Mouse (Mus musculus): ENCODE results near the gene Dennd4a. TPM values are rescaled to one million over a fixed set of nuclear protein-coding genes. Genes with fewer than 3 reads are reported as not detected.

Dennd4a gene
- 7.1 and 8.4 TPM in 2 replicates for polyA plus RNA-seq (2014; fragmentation: Nextera tagmentation; extraction: Ambion mirVana)

DNA sequence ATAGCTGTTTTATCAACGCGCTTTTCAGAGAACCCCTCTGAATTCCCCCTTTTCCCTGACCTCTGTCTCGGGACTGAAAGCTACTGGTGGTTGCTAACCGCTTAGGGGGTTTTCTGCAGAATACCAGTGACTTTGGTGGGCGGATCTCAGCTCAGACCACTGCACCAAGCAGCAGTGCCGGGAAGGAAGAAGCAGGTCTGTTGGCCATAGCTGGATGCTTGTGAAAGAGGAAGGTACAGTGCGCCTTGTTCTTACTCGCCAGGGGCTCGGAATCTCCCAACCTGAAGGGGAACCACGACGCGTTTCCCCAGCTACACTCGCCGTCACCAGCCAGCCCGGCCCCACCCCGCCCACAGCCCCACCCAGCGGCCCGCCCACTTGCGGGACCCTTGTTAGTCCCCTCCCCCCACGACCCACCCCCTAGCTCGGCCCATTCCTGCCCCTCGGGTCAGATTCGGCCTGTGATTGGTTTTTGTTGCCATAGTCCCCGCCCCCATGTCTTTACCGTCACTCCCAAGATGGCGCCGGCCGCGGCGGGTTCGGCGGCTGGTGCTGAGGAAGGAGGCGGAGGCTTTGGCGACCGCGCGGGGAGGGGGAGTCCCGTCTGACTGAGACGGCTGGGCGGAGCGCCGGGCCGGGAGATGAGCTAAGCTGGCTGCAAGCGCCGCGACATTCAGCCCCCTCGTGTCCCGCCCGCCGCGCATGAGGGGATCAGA is at the start of gene Dennd4a:
Gene Dennd4a (plus strand): TSS at position 519 of the 716 bp plus-strand sequence.
- H3K4me2 ChIP-seq, result peak within 1 kb of the TSS; percentile 68
- under 1% methylated on average over 45 of the region's 51 CpGs for WGBS (ENCODE audit: insufficient replicate concordance)
- no peaks in the 10 kb centered on the region for H3K27me3 ChIP-seq (ENCODE audit: control insufficient read depth, insufficient read depth, low read length)
- H3K9me3 ChIP-seq (replicated peaks; ENCODE audit: control insufficient read depth, low read length), result no peaks in the 10 kb centered on the region
- H3K27ac ChIP-seq (ENCODE audit: low read depth, low read length), result peak within 1 kb of the TSS; percentile 90
- H3K36me3 ChIP-seq (ENCODE audit: control insufficient read depth, insufficient read depth, low read length), result no peaks in the 10 kb centered on the region
- H3K4me3 ChIP-seq (ENCODE audit: low read depth, low read length), result peak within 1 kb of the TSS; percentile 89
- peak; percentile 95 for ATAC-seq (replicated peaks; ENCODE audit: insufficient number of reproducible peaks, low FRiP score, low TSS enrichment)
- H3K9ac ChIP-seq (ENCODE audit: low read depth, low read length), result peak within 1 kb of the TSS; percentile 81
- peaks cover 5% of the 10 kb centered on the region for H3K4me1 ChIP-seq (ENCODE audit: control insufficient read depth, insufficient read depth, low read length)

DNA sequence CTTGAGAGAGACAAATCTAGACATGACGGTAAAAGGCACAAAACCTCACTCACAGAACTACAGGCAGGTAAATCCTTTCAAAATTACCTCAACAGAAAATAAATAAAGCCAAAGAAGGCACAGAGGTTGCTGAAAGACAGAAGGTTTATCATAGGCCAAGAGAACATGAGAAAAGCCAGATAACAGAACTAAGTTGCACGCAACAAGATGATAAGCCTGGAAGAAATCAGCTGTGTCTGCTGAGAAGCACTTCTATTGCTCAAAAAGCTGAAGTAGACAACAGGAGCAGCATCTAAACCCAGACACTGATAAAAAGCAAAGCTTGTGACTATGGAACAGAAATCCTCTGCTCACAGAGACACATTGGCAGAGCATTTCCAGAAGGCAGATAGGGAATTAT is 46.3 kb upstream of the Dennd4a start:
- Histone ChIP-seq H3K4me3 (ENCODE audit: low read depth, low read length) (no peak overlapping the region), H3K27me3 (ENCODE audit: control insufficient read depth, insufficient read depth, low read length) (no peaks in the 10 kb centered on the region), H3K9me3 (replicated peaks; ENCODE audit: control insufficient read depth, low read length) (no peaks in the 10 kb centered on the region), H3K36me3 (ENCODE audit: control insufficient read depth, insufficient read depth, low read length) (no peaks in the 10 kb centered on the region), H3K27ac (ENCODE audit: low read depth, low read length) (no peak overlapping the region), H3K9ac (ENCODE audit: low read depth, low read length) (no peak overlapping the region), H3K4me2 (no peak overlapping the region), H3K4me1 (ENCODE audit: control insufficient read depth, insufficient read depth, low read length) (no peaks in the 10 kb centered on the region)
- WGBS (ENCODE audit: insufficient replicate concordance), result 41% methylated on average over 2 of the region's 2 CpGs
- no peak for ATAC-seq (replicated peaks; ENCODE audit: insufficient number of reproducible peaks, low FRiP score, low TSS enrichment)

DNA sequence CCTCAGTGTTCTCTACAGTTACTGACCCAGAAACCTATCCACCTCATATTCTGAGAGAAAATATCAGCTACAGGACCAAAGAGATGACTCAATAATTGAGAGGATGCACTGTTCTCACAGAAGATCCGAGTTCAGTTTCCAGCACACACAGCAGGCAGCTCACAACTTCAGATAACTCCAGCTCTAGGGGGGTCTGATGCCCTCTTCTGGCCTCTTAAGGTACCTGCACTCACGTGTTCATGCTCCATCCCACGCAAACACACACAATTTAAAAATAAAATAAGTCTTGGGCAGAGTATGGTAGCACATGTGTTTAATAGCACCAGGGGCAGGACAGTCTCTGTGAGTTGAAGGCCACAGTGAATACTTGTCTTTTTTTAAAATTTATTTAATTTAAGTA is 45.0 kb upstream of the Dennd4a start:
- Histone ChIP-seq H3K9me3 (replicated peaks; ENCODE audit: control insufficient read depth, low read length) (no peaks in the 10 kb centered on the region), H3K27ac (ENCODE audit: low read depth, low read length) (no peak overlapping the region), H3K4me2 (no peak overlapping the region), H3K4me1 (ENCODE audit: control insufficient read depth, insufficient read depth, low read length) (peaks cover 7% of the 10 kb centered on the region), H3K9ac (ENCODE audit: low read depth, low read length) (no peak overlapping the region), H3K36me3 (ENCODE audit: control insufficient read depth, insufficient read depth, low read length) (no peaks in the 10 kb centered on the region), H3K27me3 (ENCODE audit: control insufficient read depth, insufficient read depth, low read length) (no peaks in the 10 kb centered on the region), H3K4me3 (ENCODE audit: low read depth, low read length) (no peak overlapping the region)
- no peak for ATAC-seq (replicated peaks; ENCODE audit: insufficient number of reproducible peaks, low FRiP score, low TSS enrichment)
- 85% methylated on average over 3 of the region's 3 CpGs for WGBS (ENCODE audit: insufficient replicate concordance)

DNA sequence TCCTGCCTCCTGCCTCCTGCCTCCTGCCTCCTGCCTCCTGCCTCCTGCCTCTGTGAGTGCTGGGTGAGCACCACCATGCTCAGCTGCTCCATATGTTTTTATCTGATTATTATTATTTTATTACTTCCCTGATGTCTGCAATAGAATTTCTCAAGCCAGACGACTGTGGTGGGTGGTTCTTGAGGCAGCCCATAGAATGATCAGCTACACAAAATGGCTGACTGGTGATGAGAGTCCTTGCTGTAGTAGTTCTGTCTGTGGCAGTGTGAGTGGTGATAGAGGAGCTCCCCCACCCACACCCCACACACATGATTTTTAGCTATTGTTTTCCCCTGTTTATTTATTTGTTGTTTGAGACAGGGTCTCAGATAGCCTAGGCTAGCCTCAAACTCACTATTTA is 43.3 kb upstream of the Dennd4a start:
- H3K36me3 ChIP-seq (ENCODE audit: control insufficient read depth, insufficient read depth, low read length), result no peaks in the 10 kb centered on the region
- no peaks in the 10 kb centered on the region for H3K9me3 ChIP-seq (replicated peaks; ENCODE audit: control insufficient read depth, low read length)
- H3K9ac ChIP-seq (ENCODE audit: low read depth, low read length), result no peak overlapping the region
- no peak overlapping the region for H3K4me2 ChIP-seq
- H3K4me1 ChIP-seq (ENCODE audit: control insufficient read depth, insufficient read depth, low read length), result peaks cover 10% of the 10 kb centered on the region
- H3K27me3 ChIP-seq (ENCODE audit: control insufficient read depth, insufficient read depth, low read length), result no peaks in the 10 kb centered on the region
- 59% methylated on average over 1 of the region's 1 CpGs for WGBS (ENCODE audit: insufficient replicate concordance)
- no peak for ATAC-seq (replicated peaks; ENCODE audit: insufficient number of reproducible peaks, low FRiP score, low TSS enrichment)
- no peak overlapping the region for H3K27ac ChIP-seq (ENCODE audit: low read depth, low read length)
- H3K4me3 ChIP-seq (ENCODE audit: low read depth, low read length), result no peak overlapping the region

DNA sequence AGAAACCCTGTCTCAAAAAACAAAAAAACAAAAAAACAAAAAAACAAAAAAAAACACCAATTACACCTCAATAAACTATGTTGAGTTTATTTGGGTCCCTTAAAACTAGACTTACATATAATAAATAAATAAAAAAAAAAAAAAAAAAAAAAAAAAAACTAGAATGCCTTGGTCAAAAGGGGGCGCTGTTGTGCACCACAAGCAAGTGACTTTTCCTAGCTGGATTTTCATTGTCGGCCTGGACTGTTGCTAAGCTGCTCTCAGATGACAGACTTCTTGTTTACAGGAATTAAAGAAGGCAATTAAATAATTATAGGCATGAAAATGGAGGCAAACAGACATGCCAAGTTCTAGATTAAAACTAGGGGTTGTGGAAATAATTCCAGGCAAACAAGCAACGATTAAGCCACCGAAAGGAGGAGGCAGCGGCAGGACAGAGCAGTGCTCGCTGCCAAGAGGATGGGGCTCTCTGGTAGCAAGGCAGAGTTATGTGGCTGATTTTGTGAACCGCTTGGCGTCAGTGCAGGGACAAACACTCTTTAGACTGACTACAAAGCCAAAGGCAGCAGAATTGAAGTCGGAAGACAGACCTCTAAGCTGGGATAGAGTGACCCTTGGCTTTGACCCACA is 42.0 kb upstream of the Dennd4a start:
- H3K4me2 ChIP-seq, result no peak overlapping the region
- H3K27ac ChIP-seq (ENCODE audit: low read depth, low read length), result no peak overlapping the region
- 50% methylated on average over 9 of the region's 9 CpGs for WGBS (ENCODE audit: insufficient replicate concordance)
- H3K36me3 ChIP-seq (ENCODE audit: control insufficient read depth, insufficient read depth, low read length), result no peaks in the 10 kb centered on the region
- ATAC-seq (replicated peaks; ENCODE audit: insufficient number of reproducible peaks, low FRiP score, low TSS enrichment), result no peak
- no peak overlapping the region for H3K9ac ChIP-seq (ENCODE audit: low read depth, low read length)
- H3K27me3 ChIP-seq (ENCODE audit: control insufficient read depth, insufficient read depth, low read length), result no peaks in the 10 kb centered on the region
- H3K9me3 ChIP-seq (replicated peaks; ENCODE audit: control insufficient read depth, low read length), result no peaks in the 10 kb centered on the region
- H3K4me1 ChIP-seq (ENCODE audit: control insufficient read depth, insufficient read depth, low read length), result peaks cover 19% of the 10 kb centered on the region
- no peak overlapping the region for H3K4me3 ChIP-seq (ENCODE audit: low read depth, low read length)

DNA sequence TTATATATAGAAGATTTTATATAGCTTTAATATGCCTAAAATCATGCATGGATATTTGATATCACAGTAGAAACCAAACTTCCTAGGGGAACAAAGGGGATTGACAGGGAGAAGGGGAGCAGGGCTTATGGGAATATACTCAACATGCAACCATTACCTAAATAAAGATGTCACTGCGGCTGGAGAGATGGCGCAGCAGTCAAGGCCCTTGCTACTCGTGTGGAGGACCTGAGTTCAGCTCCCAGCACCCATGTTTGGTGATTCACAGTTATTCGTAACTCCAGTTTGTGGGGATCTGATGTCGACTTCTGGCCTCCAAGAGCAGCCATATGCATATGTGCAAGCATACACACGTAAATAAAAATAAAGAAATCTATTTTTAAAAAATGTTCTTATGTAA is 41.2 kb upstream of the Dennd4a start:
- no peaks in the 10 kb centered on the region for H3K9me3 ChIP-seq (replicated peaks; ENCODE audit: control insufficient read depth, low read length)
- no peak overlapping the region for H3K4me3 ChIP-seq (ENCODE audit: low read depth, low read length)
- no peak for ATAC-seq (replicated peaks; ENCODE audit: insufficient number of reproducible peaks, low FRiP score, low TSS enrichment)
- whole genome bisulfite sequencing (ENCODE audit: insufficient replicate concordance), result 87% methylated on average over 6 of the region's 6 CpGs
- no peak overlapping the region for H3K4me2 ChIP-seq
- H3K36me3 ChIP-seq (ENCODE audit: control insufficient read depth, insufficient read depth, low read length), result no peaks in the 10 kb centered on the region
- peaks cover 20% of the 10 kb centered on the region for H3K4me1 ChIP-seq (ENCODE audit: control insufficient read depth, insufficient read depth, low read length)
- no peaks in the 10 kb centered on the region for H3K27me3 ChIP-seq (ENCODE audit: control insufficient read depth, insufficient read depth, low read length)
- no peak overlapping the region for H3K9ac ChIP-seq (ENCODE audit: low read depth, low read length)
- no peak overlapping the region for H3K27ac ChIP-seq (ENCODE audit: low read depth, low read length)

DNA sequence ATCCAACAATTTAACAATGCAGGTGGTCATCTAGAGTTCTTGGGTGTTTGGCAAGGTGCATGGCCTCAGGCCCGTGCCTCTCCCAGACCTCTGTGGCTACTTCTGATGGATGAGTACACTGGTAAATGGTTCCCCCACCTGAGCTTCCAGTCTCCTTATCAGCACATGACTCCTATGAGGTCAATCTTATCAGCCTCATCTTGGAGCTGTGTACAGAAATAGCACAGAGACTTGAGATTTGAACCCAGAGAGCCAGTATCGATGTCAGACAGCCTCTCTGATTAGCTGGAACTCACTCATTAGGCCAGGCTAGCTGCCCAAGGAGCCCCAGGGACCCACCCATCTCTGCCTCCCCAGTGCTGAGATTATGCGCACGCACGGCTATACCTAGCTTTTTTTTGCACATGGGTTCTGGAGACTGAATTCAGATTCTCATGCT is 40.7 kb upstream of the Dennd4a start:
- H3K4me2 ChIP-seq, result no peak overlapping the region
- ATAC-seq (replicated peaks; ENCODE audit: insufficient number of reproducible peaks, low FRiP score, low TSS enrichment), result no peak
- H3K9ac ChIP-seq (ENCODE audit: low read depth, low read length), result no peak overlapping the region
- no peak overlapping the region for H3K27ac ChIP-seq (ENCODE audit: low read depth, low read length)
- peaks cover 22% of the 10 kb centered on the region for H3K4me1 ChIP-seq (ENCODE audit: control insufficient read depth, insufficient read depth, low read length)
- H3K4me3 ChIP-seq (ENCODE audit: low read depth, low read length), result no peak overlapping the region
- H3K36me3 ChIP-seq (ENCODE audit: control insufficient read depth, insufficient read depth, low read length), result no peaks in the 10 kb centered on the region
- H3K9me3 ChIP-seq (replicated peaks; ENCODE audit: control insufficient read depth, low read length), result no peaks in the 10 kb centered on the region
- 71% methylated on average over 5 of the region's 5 CpGs for WGBS (ENCODE audit: insufficient replicate concordance)
- H3K27me3 ChIP-seq (ENCODE audit: control insufficient read depth, insufficient read depth, low read length), result no peaks in the 10 kb centered on the region

DNA sequence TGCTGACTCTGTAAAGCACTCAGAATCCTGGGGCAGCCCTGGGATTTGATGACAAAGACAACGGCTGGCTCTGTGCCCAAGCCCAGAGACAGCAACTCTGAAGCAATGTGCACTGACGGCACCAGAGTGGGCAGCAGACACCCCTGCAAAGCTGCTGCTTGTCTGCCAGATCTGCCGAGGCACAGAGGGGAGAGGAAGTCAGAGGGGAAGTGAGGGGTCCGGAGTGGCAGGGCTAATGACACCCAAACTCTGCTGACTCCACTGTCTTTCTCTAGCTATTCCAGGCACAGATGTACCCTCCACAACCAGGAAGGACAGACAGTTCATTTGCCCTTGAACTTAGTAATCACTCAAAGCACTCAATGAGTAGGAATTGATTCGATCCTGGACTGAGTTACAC is 39.9 kb upstream of the Dennd4a start:
- Histone ChIP-seq H3K9ac (ENCODE audit: low read depth, low read length) (no peak overlapping the region), H3K27me3 (ENCODE audit: control insufficient read depth, insufficient read depth, low read length) (no peaks in the 10 kb centered on the region), H3K4me2 (no peak overlapping the region), H3K36me3 (ENCODE audit: control insufficient read depth, insufficient read depth, low read length) (no peaks in the 10 kb centered on the region), H3K27ac (ENCODE audit: low read depth, low read length) (no peak overlapping the region; the same call in 1 of the 2 replicates), H3K9me3 (replicated peaks; ENCODE audit: control insufficient read depth, low read length) (no peaks in the 10 kb centered on the region), H3K4me3 (ENCODE audit: low read depth, low read length) (no peak overlapping the region), H3K4me1 (ENCODE audit: control insufficient read depth, insufficient read depth, low read length) (peaks cover 22% of the 10 kb centered on the region)
- 49% methylated on average over 5 of the region's 5 CpGs for WGBS (ENCODE audit: insufficient replicate concordance)
- no peak; the same call in 1 of the 2 replicates for ATAC-seq (replicated peaks; ENCODE audit: insufficient number of reproducible peaks, low FRiP score, low TSS enrichment)

DNA sequence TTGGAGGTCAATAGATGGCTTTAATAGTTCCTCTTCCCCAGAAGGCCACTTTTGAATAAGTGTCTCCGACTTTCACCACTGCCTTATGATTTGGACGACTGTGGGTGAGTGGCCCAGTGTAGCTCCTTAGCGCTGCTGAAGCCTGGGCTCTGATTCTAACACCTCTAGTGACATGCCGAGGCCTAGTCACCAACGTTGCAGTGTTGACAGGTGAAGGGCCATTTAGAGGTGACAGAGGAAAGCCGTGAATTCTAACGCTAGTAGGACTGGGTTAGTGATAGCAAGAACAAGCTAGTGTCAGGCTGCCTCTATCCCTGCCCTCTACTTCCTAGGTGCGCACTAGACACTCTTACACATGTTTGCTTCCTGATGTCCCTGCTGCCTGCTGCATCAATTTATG is 37.9 kb upstream of the Dennd4a start:
- Histone ChIP-seq H3K36me3 (ENCODE audit: control insufficient read depth, insufficient read depth, low read length) (no peaks in the 10 kb centered on the region), H3K27ac (ENCODE audit: low read depth, low read length) (peak overlapping the region; percentile 76), H3K4me2 (no peak overlapping the region), H3K27me3 (ENCODE audit: control insufficient read depth, insufficient read depth, low read length) (no peaks in the 10 kb centered on the region), H3K4me3 (ENCODE audit: low read depth, low read length) (no peak overlapping the region), H3K9me3 (replicated peaks; ENCODE audit: control insufficient read depth, low read length) (no peaks in the 10 kb centered on the region), H3K4me1 (ENCODE audit: control insufficient read depth, insufficient read depth, low read length) (peaks cover 22% of the 10 kb centered on the region), H3K9ac (ENCODE audit: low read depth, low read length) (no peak overlapping the region)
- no peak for ATAC-seq (replicated peaks; ENCODE audit: insufficient number of reproducible peaks, low FRiP score, low TSS enrichment)
- 43% methylated on average over 8 of the region's 8 CpGs for WGBS (ENCODE audit: insufficient replicate concordance)

Measured in heart, embryonic 11.5 days (tissue).